Mouse (Mus musculus) CH12.LX (cell line): ENCODE measurements around the gene Klk9. TPM values are rescaled to one million over a fixed set of nuclear protein-coding genes. Genes with fewer than 3 reads are reported as not detected.

Experiments
- DNase-seq: peaks from one replicate; pipeline ENCODE4 v3.0.0-alpha.2; 2013; ENCODE audit errors: extremely low read depth
- H3K27ac ChIP-seq: 2 replicates; pipeline ENCODE4 v1.5.1; 2012; ENCODE audit warnings: low read depth, mild to moderate bottlenecking, control low read depth, moderate library complexity; ENCODE audit not compliant: insufficient read depth
- H3K27me3 ChIP-seq: replicated peaks from 2 replicates; pipeline ENCODE3; 2012; ENCODE audit warnings: inconsistent platforms
- H3K36me3 ChIP-seq, 2 experiments: replicated peaks in 1 of 2; 2 replicates each; pipeline versions ENCODE3 to v1.6.1; 2012; ENCODE audit warnings: inconsistent platforms in 1 of 2, low read length in 1 of 2, mild to moderate bottlenecking in 1 of 2, mixed read lengths in 1 of 2, moderate library complexity in 1 of 2; ENCODE audit not compliant: control insufficient read depth in 1 of 2, insufficient read depth in 1 of 2
- H3K4me1 ChIP-seq, 2 experiments: 2 replicates each; pipeline ENCODE4 v1.6.1; 2012; ENCODE audit warnings: inconsistent platforms in 1 of 2, moderate library complexity in 1 of 2; ENCODE audit not compliant: insufficient read depth in 2 of 2, control insufficient read depth in 1 of 2
- H3K4me2 ChIP-seq: 2 replicates; pipeline ENCODE4 v1.6.1; 2012; ENCODE audit warnings: low read depth, mild to moderate bottlenecking, control low read depth; ENCODE audit not compliant: poor library complexity, insufficient read depth, severe bottlenecking
- H3K4me3 ChIP-seq, 3 experiments: fragments of 150-350 bp in 1 of 3; sonication (generic) in 1 of 3; replicated peaks in 1 of 3; 2 replicates each; pipeline versions ENCODE3 to v1.5.1; 2011 to 2012; ENCODE audit warnings: low read depth in 2 of 3, low read length in 2 of 3, mild to moderate bottlenecking in 2 of 3, moderate library complexity in 2 of 3, control low read depth in 1 of 3, improper control_type of control experiment in 1 of 3, inconsistent platforms in 1 of 3, mixed read lengths in 1 of 3; ENCODE audit not compliant: poor library complexity in 1 of 3
- H3K79me2 ChIP-seq: replicated peaks from 2 replicates; pipeline ENCODE4 v1.6.1; 2012; ENCODE audit warnings: mild to moderate bottlenecking, moderate library complexity; ENCODE audit not compliant: control insufficient read depth, poor library complexity, insufficient read depth, severe bottlenecking; ENCODE audit errors: extremely low read depth
- H3K9ac ChIP-seq: 2 replicates; pipeline ENCODE4 v1.6.1; 2012; ENCODE audit warnings: low read depth, mild to moderate bottlenecking, control low read depth, moderate library complexity; ENCODE audit not compliant: insufficient read depth
- H3K9me3 ChIP-seq: replicated peaks from 2 replicates; pipeline ENCODE3; 2012; ENCODE audit warnings: low read length, inconsistent platforms, mixed read lengths
- CTCF ChIP-seq, 2 experiments: IDR thresholded peaks in 1 of 2; conservative IDR thresholded peaks in 1 of 2; 2 replicates each; pipeline ENCODE4 v1.5.1; 2011 to 2012; ENCODE audit warnings: low read depth in 2 of 2, low read length in 2 of 2, improper control_type of control experiment in 1 of 2, inconsistent platforms in 1 of 2, mild to moderate bottlenecking in 1 of 2, moderate library complexity in 1 of 2
- E2F4 ChIP-seq: IDR thresholded peaks from 2 replicates; pipeline ENCODE4 v1.6.1; 2011; ENCODE audit warnings: low read depth, low read length, improper control_type of control experiment; ENCODE audit not compliant: insufficient replicate concordance
- EP300 ChIP-seq: IDR thresholded peaks from 2 replicates; pipeline ENCODE4 v1.6.1; 2011; ENCODE audit warnings: low read length, improper control_type of control experiment
- GABPA ChIP-seq: IDR thresholded peaks from 2 replicates; pipeline ENCODE4 v1.6.1; 2012; ENCODE audit warnings: low read depth, low read length, improper control_type of control experiment, inconsistent platforms; ENCODE audit not compliant: insufficient replicate concordance
- JUND ChIP-seq: conservative IDR thresholded peaks from 2 replicates; pipeline ENCODE4 v1.6.1; 2011; ENCODE audit warnings: low read depth, low read length, improper control_type of control experiment
- MAFK ChIP-seq: IDR thresholded peaks from 2 replicates; pipeline ENCODE4 v1.6.1; 2011; ENCODE audit warnings: low read length, improper control_type of control experiment; ENCODE audit not compliant: insufficient replicate concordance
- MAZ ChIP-seq: IDR thresholded peaks from 2 replicates; pipeline ENCODE4 v1.6.1; 2012; ENCODE audit warnings: low read depth, mild to moderate bottlenecking, inconsistent platforms, low read length, improper control_type of control experiment, moderate library complexity
- MEF2A ChIP-seq: IDR thresholded peaks from 2 replicates; pipeline ENCODE4 v1.6.1; 2014; ENCODE audit warnings: low read depth, mild to moderate bottlenecking, inconsistent platforms, low read length, improper control_type of control experiment, borderline replicate concordance
- NRF1 ChIP-seq: IDR thresholded peaks from 2 replicates; pipeline ENCODE4 v1.6.1; 2014; ENCODE audit warnings: low read depth, mild to moderate bottlenecking, inconsistent platforms, low read length, improper control_type of control experiment, moderate library complexity
- SIN3A ChIP-seq: IDR thresholded peaks from 2 replicates; pipeline ENCODE4 v1.6.1; 2012; ENCODE audit warnings: low read length, improper control_type of control experiment, inconsistent platforms
- TBP ChIP-seq: conservative IDR thresholded peaks from 2 replicates; pipeline ENCODE4 v1.6.1; 2011; ENCODE audit warnings: low read depth, low read length, improper control_type of control experiment
- USF2 ChIP-seq: conservative IDR thresholded peaks from 2 replicates; pipeline ENCODE4 v1.6.1; 2011; ENCODE audit warnings: low read depth, low read length, improper control_type of control experiment
- ZMIZ1 ChIP-seq: IDR thresholded peaks from 2 replicates; pipeline ENCODE4 v1.6.1; 2012; ENCODE audit warnings: low read depth, mild to moderate bottlenecking, inconsistent platforms, low read length, improper control_type of control experiment
- dilution Hi-C: fragments of 300-500 bp; cut with MboI; formaldehyde crosslinking; loops from 2 replicates; pipeline ENCODE4 v1.14.3; 2020; ENCODE audit warnings: low sequenced_read_pairs; ENCODE audit not compliant: extremely low pct_unique_long_range_greater_than_20kb, extremely low pct_ligation_motif_present
- in situ Hi-C: fragments of 300-500 bp; cut with MboI; formaldehyde crosslinking; loops from 3 replicates; pipeline ENCODE4 v1.14.3; 2019; ENCODE audit warnings: low sequenced_read_pairs, low pct_ligation_motif_present, low pct_unique_long_range_greater_than_20kb, mixed read lengths
- polyA plus RNA-seq: library from polyadenylated mRNA; unstranded; fragments of >175 nt; gene quantifications from 2 replicates; pipeline ENCODE4 v1.2.1, GENCODE M21; 2012; ENCODE audit warnings: low read depth; ENCODE audit not compliant: insufficient read length
- total RNA-seq, 2 experiments: library from RNA; depleted of rRNA; stranded (reverse); fragments of 300-350 nt in 1 of 2; fragments of >200 nt in 1 of 2; gene quantifications; 2 replicates each; pipeline ENCODE4 v1.2.3; 2012 to 2014

The Klk9 gene
- total RNA-seq (2012; rRNA removed) (0.08 TPM in 1 of 2 replicates, not detected in the other), total RNA-seq (2014; rRNA removed) (not detected in 2 replicates), polyA plus RNA-seq (not detected in 2 replicates)

DNA sequence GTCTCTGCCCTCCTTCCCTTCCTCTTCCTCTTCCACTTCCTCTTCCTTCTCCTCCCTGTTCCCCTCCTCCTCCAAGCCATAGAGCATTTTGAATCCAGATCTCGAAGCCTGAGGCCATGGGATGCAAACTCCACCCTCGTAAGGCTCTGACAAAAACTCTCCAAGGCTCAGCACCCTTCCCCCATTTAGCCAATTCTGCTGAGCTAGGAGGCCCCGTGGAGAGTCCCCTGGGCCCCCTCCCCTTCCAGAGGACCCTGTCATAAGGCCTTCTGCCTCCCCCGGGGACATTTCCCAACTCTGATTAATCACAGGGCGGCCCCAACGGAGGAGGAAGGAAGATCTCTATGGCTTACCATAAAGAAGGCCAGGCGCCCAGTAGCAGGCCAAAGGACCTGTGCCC lies at the start of gene Klk9:
TSS of gene Klk9 (plus strand) at position 301 of the 400 bp plus-strand sequence.
- Histone ChIP-seq H3K79me2 (no peaks in the 10 kb centered on the region), H3K36me3 (no peaks in the 10 kb centered on the region), H3K4me2 (no peak within 1 kb of the TSS), H3K27ac (no peak within 1 kb of the TSS), H3K9me3 (no peaks in the 10 kb centered on the region), H3K9ac (no peak within 1 kb of the TSS), H3K4me1 (peaks cover 6 to 10% of the 10 kb centered on the region in 2 experiments), H3K4me3 (no peak within 1 kb of the TSS), H3K27me3 (peaks cover 76% of the 10 kb centered on the region)
- no peak for TF ChIP-seq USF2
- DNase-seq = no peak
- in situ Hi-C loops = loop anchor here (25.0 kb wide), 1 partner anchor 304 kb away; the partner anchor contains the start of gene Iglon5
- dilution Hi-C loops = no loop called here

- no peak for TF ChIP-seq JUND
- TF ChIP-seq E2F4 = no peak
- no peak for TF ChIP-seq MAFK
- TF ChIP-seq MEF2A = no peak
- TF ChIP-seq USF2 = no peak
- TF ChIP-seq NRF1 = no peak
- TF ChIP-seq SIN3A = no peak
- TF ChIP-seq EP300 = no peak
- TF ChIP-seq CTCF (conservative IDR thresholded peaks at IDR 0.05 in 1 of 2, IDR thresholded peaks at IDR 0.05 in 1 of 2; ENCODE audit: low read depth in 2 of 2, low read length in 2 of 2) = no peak
- no peak for TF ChIP-seq ZMIZ1
- no peak for TF ChIP-seq MAZ
- no peak for DNase-seq
- no peaks in the 10 kb centered on the region for H3K9me3 ChIP-seq
- no peaks in the 10 kb centered on the region for H3K79me2 ChIP-seq
- no peak overlapping the region for H3K9ac ChIP-seq
- no peak overlapping the region for H3K4me3 ChIP-seq
- H3K4me2 ChIP-seq = no peak overlapping the region
- H3K4me1 ChIP-seq = no peaks in the 10 kb centered on the region
- dilution Hi-C loops = no loop called here
- no peaks in the 10 kb centered on the region for H3K36me3 ChIP-seq
- in situ Hi-C loops = no loop called here
- H3K27ac ChIP-seq = no peak overlapping the region
- H3K27me3 ChIP-seq = peaks cover 50% of the 10 kb centered on the region
Observed at GRCm38 (mm10) chr7:43747788-43748187, 43.9 kb upstream of the Klk9 start.

DNA sequence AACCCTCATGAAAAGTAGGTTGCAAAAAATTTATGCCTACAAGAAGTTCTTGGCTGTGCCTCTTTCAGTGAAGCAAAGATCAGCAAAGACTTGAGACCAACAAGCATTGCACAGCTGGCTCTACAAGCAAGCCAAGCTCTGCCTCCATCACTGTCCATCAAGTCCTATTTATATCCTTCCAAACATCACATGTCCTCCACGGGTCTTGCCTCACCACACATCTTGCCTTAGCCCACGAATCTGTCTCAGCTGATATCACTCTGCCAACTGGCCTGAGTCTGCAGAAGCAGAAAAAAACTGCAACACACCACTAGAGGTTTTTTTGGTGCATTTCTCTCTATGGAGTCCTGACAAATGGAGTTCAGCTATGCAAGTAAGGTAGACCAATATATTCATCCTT lies 38.9 kb upstream of the Klk9 start:
- no peak overlapping the region for H3K9ac ChIP-seq
- DNase-seq = no peak
- no peak overlapping the region for H3K4me3 ChIP-seq
- H3K79me2 ChIP-seq = no peaks in the 10 kb centered on the region
- no peaks in the 10 kb centered on the region for H3K4me1 ChIP-seq
- in situ Hi-C loops = no loop called here
- H3K4me2 ChIP-seq = no peak overlapping the region
- H3K36me3 ChIP-seq = no peaks in the 10 kb centered on the region
- no peaks in the 10 kb centered on the region for H3K9me3 ChIP-seq
- H3K27me3 ChIP-seq = peaks cover 49% of the 10 kb centered on the region
- TF ChIP-seq GABPA (no peak), TBP (no peak), EP300 (no peak), MEF2A (no peak)
- dilution Hi-C loops = no loop called here
- no peak overlapping the region for H3K27ac ChIP-seq
